Mouse (Mus musculus) limb, embryonic 14.5 days (tissue): ENCODE measurements around the gene Fbxw2. TPM values are rescaled to one million over a fixed set of nuclear protein-coding genes. Genes with fewer than 3 reads are reported as not detected.

Source experiments
- ATAC-seq: fragments of 200-750 bp; cut with Nextera tagmentation; 2 replicates; pipeline ENCODE4 v1.8.0; 2017; ENCODE audit warnings: low read depth, moderate number of reproducible peaks, moderate TSS enrichment; ENCODE audit not compliant: low FRiP score
- DNase-seq: peaks from one replicate; pipeline ENCODE4 v3.0.0-alpha.2; 2015; ENCODE audit warnings: low spot score
- H3K27ac ChIP-seq: fragments of 300-500 bp; sonication (generic); replicated peaks from 2 replicates; pipeline ENCODE4 v1.5.1; 2014; ENCODE audit warnings: low read depth, mild to moderate bottlenecking, low read length, moderate library complexity, mixed read lengths
- H3K27me3 ChIP-seq: fragments of 300-500 bp; sonication (generic); 2 replicates; pipeline ENCODE4 v1.6.1; 2014; ENCODE audit warnings: low read length, mixed read lengths; ENCODE audit not compliant: control insufficient read depth, insufficient read depth
- H3K36me3 ChIP-seq: fragments of 300-500 bp; sonication (generic); 2 replicates; pipeline ENCODE4 v1.6.1; 2014; ENCODE audit warnings: mild to moderate bottlenecking, low read length, moderate library complexity, mixed read lengths; ENCODE audit not compliant: control insufficient read depth, insufficient read depth
- H3K4me1 ChIP-seq: fragments of 300-500 bp; sonication (generic); 2 replicates; pipeline ENCODE4 v1.6.1; 2014; ENCODE audit warnings: antibody characterized with exemption, low read length, mixed read lengths; ENCODE audit not compliant: control insufficient read depth, insufficient read depth
- H3K4me2 ChIP-seq: fragments of 300-500 bp; sonication (generic); replicated peaks from 2 replicates; pipeline ENCODE4 v1.6.1; 2014; ENCODE audit warnings: low read depth, mild to moderate bottlenecking, low read length, moderate library complexity; ENCODE audit not compliant: severe bottlenecking
- H3K4me3 ChIP-seq: fragments of 300-500 bp; sonication (generic); replicated peaks from 2 replicates; pipeline ENCODE4 v1.5.1; 2014; ENCODE audit warnings: low read length
- H3K9ac ChIP-seq: fragments of 300-500 bp; sonication (generic); 2 replicates; pipeline ENCODE4 v1.6.1; 2014; ENCODE audit warnings: mild to moderate bottlenecking, low read depth, low read length, moderate library complexity; ENCODE audit not compliant: severe bottlenecking
- H3K9me3 ChIP-seq: fragments of 300-500 bp; sonication (generic); 2 replicates; pipeline ENCODE4 v1.6.1; 2016; ENCODE audit warnings: low read length; ENCODE audit not compliant: control insufficient read depth
- POLR2A ChIP-seq: fragments of 200-500 bp; IDR thresholded peaks from 2 replicates; pipeline ENCODE4 v1.8.0; 2012; ENCODE audit warnings: inconsistent platforms, mild to moderate bottlenecking, moderate library complexity, borderline replicate concordance; ENCODE audit not compliant: insufficient read depth, insufficient read length; ENCODE audit errors: extremely low read depth
- WGBS: fragments of 180-500 bp; shearing (Covaris S2); extraction: QIAGEN DNeasy Blood & Tissue Kit; methylation state at CpG from one replicate; pipeline ENCODE4 v1.1.7; 2014; 5-methylcytosine and 5-hydroxymethylcytosine counted together
- polyA plus RNA-seq, 2 experiments: library from polyadenylated mRNA; depleted of rRNA in 1 of 2; stranded (reverse) in 1 of 2; unstranded in 1 of 2; fragments of >200 nt; fragmentation: Nextera tagmentation in 1 of 2; extraction: Ambion mirVana in 1 of 2; gene quantifications; 2 replicates each; pipeline versions ENCODE4 v1.2.1 to v1.2.3; 2012 to 2014

Fbxw2 gene
- polyA plus RNA-seq, 2 experiments, result 55.1 to 68.3 TPM

GRCm38 (mm10) chr2:34812706-34813105 lies 13.4 kb downstream of the Fbxw2 start:
- H3K36me3 ChIP-seq, result peaks cover 73% of the 10 kb centered on the region
- no peak for ATAC-seq
- no peaks in the 10 kb centered on the region for H3K4me1 ChIP-seq
- 85% methylated on average over 7 of the region's 7 CpGs for WGBS
- no peak overlapping the region for H3K4me2 ChIP-seq
- no peaks in the 10 kb centered on the region for H3K27me3 ChIP-seq
- no peak overlapping the region for H3K4me3 ChIP-seq
- H3K27ac ChIP-seq, result no peak overlapping the region
- no peaks in the 10 kb centered on the region for H3K9me3 ChIP-seq
- TF ChIP-seq POLR2A, result no peak
- H3K9ac ChIP-seq, result no peak overlapping the region
- DNase-seq, result no peak

- 96% methylated on average over 3 of the region's 3 CpGs for WGBS
- H3K27me3 ChIP-seq, result no peaks in the 10 kb centered on the region
- no peak for ATAC-seq
Measured at GRCm38 (mm10) chr2:34810775-34811174, 15.3 kb downstream of the Fbxw2 start.

GRCm38 (mm10) chr2:34809568-34809967 lies 16.5 kb downstream of the Fbxw2 start:
- H3K36me3 ChIP-seq, result peaks cover 70% of the 10 kb centered on the region
- no peak overlapping the region for H3K9ac ChIP-seq
- no peak for TF ChIP-seq POLR2A
- DNase-seq (no peak), ATAC-seq (no peak)
- H3K4me2 ChIP-seq, result no peak overlapping the region
- no peak overlapping the region for H3K4me3 ChIP-seq
- H3K9me3 ChIP-seq, result no peaks in the 10 kb centered on the region
- no peak overlapping the region for H3K27ac ChIP-seq
- WGBS, result 100% methylated on average over 1 of the region's 1 CpGs
- no peaks in the 10 kb centered on the region for H3K4me1 ChIP-seq
- no peaks in the 10 kb centered on the region for H3K27me3 ChIP-seq

More at GRCm38 (mm10) chr2:34810775-34811174, 15.3 kb downstream of the Fbxw2 start:
- Histone ChIP-seq H3K9me3 (no peaks in the 10 kb centered on the region), H3K4me3 (no peak overlapping the region), H3K27ac (no peak overlapping the region), H3K9ac (no peak overlapping the region), H3K4me1 (no peaks in the 10 kb centered on the region), H3K4me2 (no peak overlapping the region), H3K36me3 (peaks cover 72% of the 10 kb centered on the region)
- no peak for DNase-seq
- no peak for TF ChIP-seq POLR2A

- DNase-seq (no peak), ATAC-seq (no peak)
- Histone ChIP-seq H3K4me3 (no peak overlapping the region), H3K4me1 (peaks cover 6% of the 10 kb centered on the region), H3K4me2 (no peak overlapping the region), H3K36me3 (peaks cover 61% of the 10 kb centered on the region), H3K27ac (no peak overlapping the region), H3K9me3 (no peaks in the 10 kb centered on the region), H3K9ac (no peak overlapping the region), H3K27me3 (no peaks in the 10 kb centered on the region)
- 83% methylated on average over 2 of the region's 2 CpGs for WGBS
- TF ChIP-seq POLR2A, result no peak
Measured at GRCm38 (mm10) chr2:34808057-34808456, 18.1 kb downstream of the Fbxw2 start.

GRCm38 (mm10) chr2:34805364-34805950 lies 20.7 kb downstream of the Fbxw2 start:
- Histone ChIP-seq H3K27me3 (no peaks in the 10 kb centered on the region), H3K36me3 (peaks cover 36% of the 10 kb centered on the region), H3K9ac (no peak overlapping the region), H3K4me1 (peaks cover 6% of the 10 kb centered on the region), H3K4me2 (no peak overlapping the region), H3K4me3 (no peak overlapping the region), H3K27ac (no peak overlapping the region), H3K9me3 (no peaks in the 10 kb centered on the region)
- ATAC-seq, result no peak
- no peak for DNase-seq
- WGBS, result 86% methylated on average over 10 of the region's 10 CpGs
- TF ChIP-seq POLR2A, result no peak
